Mouse (Mus musculus) hindbrain, embryonic 11.5 days (tissue): ENCODE measurements at regions not wholly inside any gene's neighbourhood (a gene's known extent, or its start where the extent isn't known, plus 50 kb on each side); places are given as distances from the start of the nearest gene placed in this dataset.

Source experiments
- ATAC-seq: fragments of 200-750 bp; cut with Nextera tagmentation; 2 replicates; pipeline ENCODE4 v1.8.0; 2017; ENCODE audit warnings: mild to moderate bottlenecking, moderate TSS enrichment, moderate library complexity; ENCODE audit not compliant: low FRiP score
- DNase-seq: peaks from one replicate; pipeline ENCODE4 v3.0.0-alpha.2; 2015; ENCODE audit warnings: low spot score
- H3K27ac ChIP-seq: fragments of 300-500 bp; sonication (generic); 2 replicates; pipeline ENCODE4 v1.5.1; 2014; ENCODE audit warnings: mild to moderate bottlenecking, low read depth, low read length
- H3K27me3 ChIP-seq: fragments of 300-500 bp; sonication (generic); 2 replicates; pipeline ENCODE4 v1.6.1; 2014; ENCODE audit warnings: mild to moderate bottlenecking, low read length, moderate library complexity, mixed read lengths; ENCODE audit not compliant: control insufficient read depth, insufficient read depth
- H3K36me3 ChIP-seq: fragments of 300-500 bp; sonication (generic); 2 replicates; pipeline ENCODE4 v1.6.1; 2014; ENCODE audit warnings: mild to moderate bottlenecking, low read length, moderate library complexity, mixed read lengths; ENCODE audit not compliant: control insufficient read depth, insufficient read depth
- H3K4me1 ChIP-seq: fragments of 300-500 bp; sonication (generic); replicated peaks from 2 replicates; pipeline ENCODE4 v1.6.1; 2014; ENCODE audit warnings: low read length, mixed read lengths; ENCODE audit not compliant: control insufficient read depth, insufficient read depth
- H3K4me2 ChIP-seq: fragments of 300-500 bp; sonication (generic); replicated peaks from 2 replicates; pipeline ENCODE4 v1.6.1; 2014; ENCODE audit warnings: mild to moderate bottlenecking, low read depth, low read length
- H3K4me3 ChIP-seq: fragments of 300-500 bp; sonication (generic); 2 replicates; pipeline ENCODE4 v1.5.1; 2014; ENCODE audit warnings: low read depth, low read length
- H3K9ac ChIP-seq: fragments of 300-500 bp; sonication (generic); 2 replicates; pipeline ENCODE4 v1.6.1; 2014; ENCODE audit warnings: low read depth, low read length
- H3K9me3 ChIP-seq: fragments of 300-500 bp; sonication (generic); 2 replicates; pipeline ENCODE4 v1.6.1; 2016; ENCODE audit warnings: low read length; ENCODE audit not compliant: control insufficient read depth
- WGBS: fragments of 180-500 bp; shearing (Covaris S2); extraction: QIAGEN DNeasy Blood & Tissue Kit; methylation state at CpG from one replicate; pipeline ENCODE4 v1.1.7; 2014; 5-methylcytosine and 5-hydroxymethylcytosine counted together

- H3K4me3 ChIP-seq = no peak overlapping the region
Observed at GRCm38 (mm10) chr5:45284680-45285079, 165.4 kb downstream of the Qdpr start.

GRCm38 (mm10) chr5:45283908-45284415 lies 166.1 kb downstream of the Qdpr start:
- H3K36me3 ChIP-seq = no peaks in the 10 kb centered on the region
- H3K9ac ChIP-seq = no peak overlapping the region
- H3K27me3 ChIP-seq = no peaks in the 10 kb centered on the region
- WGBS = 50% methylated on average over 2 of the region's 2 CpGs
- H3K4me3 ChIP-seq = no peak overlapping the region
- no peak for DNase-seq
- H3K4me2 ChIP-seq = no peak overlapping the region
- no peaks in the 10 kb centered on the region for H3K9me3 ChIP-seq
- no peak overlapping the region for H3K27ac ChIP-seq
- no peak for ATAC-seq
- H3K4me1 ChIP-seq = peaks cover 3% of the 10 kb centered on the region

More at GRCm38 (mm10) chr5:45284680-45285079, 165.4 kb downstream of the Qdpr start:
- Histone ChIP-seq H3K4me2 (no peak overlapping the region), H3K4me1 (peaks cover 3% of the 10 kb centered on the region), H3K9me3 (no peaks in the 10 kb centered on the region), H3K27ac (no peak overlapping the region), H3K9ac (no peak overlapping the region), H3K36me3 (no peaks in the 10 kb centered on the region), H3K27me3 (no peaks in the 10 kb centered on the region)
- ATAC-seq = no peak
- DNase-seq = no peak

- no peak overlapping the region; the same call in 1 of the 2 replicates for H3K4me2 ChIP-seq
- DNase-seq (peak; percentile 69), ATAC-seq (peak; percentile 95)
- H3K4me3 ChIP-seq = no peak overlapping the region
- peaks cover 5% of the 10 kb centered on the region for H3K4me1 ChIP-seq
- H3K9ac ChIP-seq = no peak overlapping the region
- H3K9me3 ChIP-seq = no peaks in the 10 kb centered on the region
- H3K36me3 ChIP-seq = no peaks in the 10 kb centered on the region
- no peaks in the 10 kb centered on the region for H3K27me3 ChIP-seq
- 0 out of 2 replicates have a peak overlapping the region, but pooled peaks have one; percentile 58 for H3K27ac ChIP-seq
- WGBS = 25% methylated on average over 9 of the region's 9 CpGs
Observed at GRCm38 (mm10) chr5:45282207-45282930, 167.7 kb downstream of the Qdpr start.

GRCm38 (mm10) chr5:45278571-45278970 lies 171.5 kb downstream of the Qdpr start:
- peaks cover 5% of the 10 kb centered on the region for H3K4me1 ChIP-seq
- no peak overlapping the region for H3K9ac ChIP-seq
- DNase-seq = peak; percentile 93
- no peaks in the 10 kb centered on the region for H3K9me3 ChIP-seq
- H3K27me3 ChIP-seq = no peaks in the 10 kb centered on the region
- no peaks in the 10 kb centered on the region for H3K36me3 ChIP-seq
- no peak overlapping the region for H3K27ac ChIP-seq
- peak overlapping the region; percentile 54 for H3K4me2 ChIP-seq
- 3% methylated on average over 9 of the region's 9 CpGs for WGBS
- peak overlapping the region; percentile 25 for H3K4me3 ChIP-seq
- peak; percentile 52 for ATAC-seq

GRCm38 (mm10) chr5:45278005-45278432 lies 172.0 kb downstream of the Qdpr start:
- H3K27me3 ChIP-seq = no peaks in the 10 kb centered on the region
- under 1% methylated on average over 10 of the region's 10 CpGs for WGBS
- peak overlapping the region; percentile 25 for H3K4me3 ChIP-seq
- no peaks in the 10 kb centered on the region for H3K36me3 ChIP-seq
- 0 out of 2 replicates have a peak overlapping the region, but pooled peaks have one; percentile 42 for H3K9ac ChIP-seq
- no peak overlapping the region for H3K27ac ChIP-seq
- no peaks in the 10 kb centered on the region for H3K9me3 ChIP-seq
- DNase-seq = peak; percentile 57
- 0 out of 2 replicates have a peak, but pooled peaks have one; percentile 12 for ATAC-seq
- H3K4me1 ChIP-seq = peaks cover 5% of the 10 kb centered on the region
- H3K4me2 ChIP-seq = peak overlapping the region; percentile 54

GRCm38 (mm10) chr5:45270679-45271078 lies 179.4 kb downstream of the Qdpr start:
- no peaks in the 10 kb centered on the region for H3K36me3 ChIP-seq
- H3K4me1 ChIP-seq = no peaks in the 10 kb centered on the region
- no peak overlapping the region for H3K4me2 ChIP-seq
- ATAC-seq = no peak
- H3K27me3 ChIP-seq = no peaks in the 10 kb centered on the region
- no peaks in the 10 kb centered on the region for H3K9me3 ChIP-seq
- H3K27ac ChIP-seq = no peak overlapping the region
- no peak for DNase-seq
- 89% methylated on average over 3 of the region's 3 CpGs for WGBS
- H3K9ac ChIP-seq = no peak overlapping the region
- H3K4me3 ChIP-seq = no peak overlapping the region

GRCm38 (mm10) chr5:45269391-45269790 lies 180.6 kb downstream of the Qdpr start:
- Histone ChIP-seq H3K4me2 (no peak overlapping the region), H3K9me3 (no peaks in the 10 kb centered on the region), H3K4me3 (no peak overlapping the region), H3K36me3 (no peaks in the 10 kb centered on the region), H3K27me3 (no peaks in the 10 kb centered on the region), H3K4me1 (no peaks in the 10 kb centered on the region), H3K27ac (no peak overlapping the region), H3K9ac (no peak overlapping the region)
- WGBS = 85% methylated on average over 5 of the region's 5 CpGs
- ATAC-seq = no peak
- DNase-seq = no peak

- ATAC-seq (no peak), DNase-seq (no peak)
- Histone ChIP-seq H3K27me3 (no peaks in the 10 kb centered on the region), H3K36me3 (no peaks in the 10 kb centered on the region), H3K27ac (no peak overlapping the region), H3K9ac (no peak overlapping the region), H3K9me3 (no peaks in the 10 kb centered on the region), H3K4me2 (no peak overlapping the region), H3K4me1 (no peaks in the 10 kb centered on the region), H3K4me3 (no peak overlapping the region)
- 59% methylated on average over 5 of the region's 5 CpGs for WGBS
Observed at GRCm38 (mm10) chr5:45266914-45267313, 183.1 kb downstream of the Qdpr start.

GRCm38 (mm10) chr5:45258486-45258885 lies 191.6 kb downstream of the Qdpr start:
- no peak overlapping the region for H3K27ac ChIP-seq
- 96% methylated on average over 1 of the region's 1 CpGs for WGBS
- H3K4me1 ChIP-seq = no peaks in the 10 kb centered on the region
- no peaks in the 10 kb centered on the region for H3K9me3 ChIP-seq
- H3K9ac ChIP-seq = no peak overlapping the region
- H3K4me2 ChIP-seq = no peak overlapping the region
- H3K36me3 ChIP-seq = no peaks in the 10 kb centered on the region
- no peak overlapping the region for H3K4me3 ChIP-seq
- no peaks in the 10 kb centered on the region for H3K27me3 ChIP-seq
- no peak for ATAC-seq
- no peak for DNase-seq
